Mouse (Mus musculus) forebrain, embryonic 11.5 days (tissue): ENCODE data around the gene Cirbp. TPM values are rescaled to one million over a fixed set of nuclear protein-coding genes. Genes with fewer than 3 reads are reported as not detected.

Experiments
- ATAC-seq: fragments of 200-750 bp; cut with Nextera tagmentation; replicated peaks from 2 replicates; pipeline ENCODE4 v1.8.0; 2017; ENCODE audit warnings: moderate TSS enrichment; ENCODE audit not compliant: low FRiP score
- DNase-seq: peaks from one replicate; pipeline ENCODE4 v3.0.0-alpha.2; 2017; ENCODE audit warnings: low spot score
- H3K27ac ChIP-seq: fragments of 300-500 bp; sonication (generic); 2 replicates; pipeline ENCODE4 v1.5.1; 2014; ENCODE audit warnings: low read depth, low read length
- H3K27me3 ChIP-seq: fragments of 300-500 bp; sonication (generic); 2 replicates; pipeline ENCODE4 v1.6.1; 2014; ENCODE audit warnings: mild to moderate bottlenecking, low read length, mixed read lengths; ENCODE audit not compliant: control insufficient read depth, insufficient read depth
- H3K36me3 ChIP-seq: fragments of 300-500 bp; sonication (generic); 2 replicates; pipeline ENCODE4 v1.6.1; 2014; ENCODE audit warnings: mild to moderate bottlenecking, low read length, moderate library complexity, mixed read lengths; ENCODE audit not compliant: control insufficient read depth, insufficient read depth
- H3K4me1 ChIP-seq: fragments of 300-500 bp; sonication (generic); replicated peaks from 2 replicates; pipeline ENCODE4 v1.6.1; 2014; ENCODE audit warnings: low read length, mixed read lengths; ENCODE audit not compliant: control insufficient read depth, insufficient read depth
- H3K4me2 ChIP-seq: fragments of 300-500 bp; sonication (generic); 2 replicates; pipeline ENCODE4 v1.6.1; 2014; ENCODE audit warnings: low read depth, mild to moderate bottlenecking, low read length, moderate library complexity, mixed read lengths; ENCODE audit not compliant: severe bottlenecking
- H3K4me3 ChIP-seq: fragments of 300-500 bp; sonication (generic); 2 replicates; pipeline ENCODE4 v1.5.1; 2014; ENCODE audit warnings: low read depth, low read length
- H3K9ac ChIP-seq: fragments of 300-500 bp; sonication (generic); 2 replicates; pipeline ENCODE4 v1.6.1; 2014; ENCODE audit warnings: low read length
- H3K9me3 ChIP-seq: fragments of 300-500 bp; sonication (generic); 2 replicates; pipeline ENCODE4 v1.6.1; 2016; ENCODE audit warnings: low read length, mixed read lengths; ENCODE audit not compliant: control insufficient read depth
- WGBS: fragments of 180-500 bp; shearing (Covaris S2); extraction: QIAGEN DNeasy Blood & Tissue Kit; methylation state at CpG from one replicate; pipeline ENCODE4 v1.1.7; 2014; 5-methylcytosine and 5-hydroxymethylcytosine counted together
- polyA plus RNA-seq: library from polyadenylated mRNA; unstranded; fragments of >200 nt; fragmentation: Nextera tagmentation; extraction: Ambion mirVana; gene quantifications from 2 replicates; pipeline ENCODE4 v1.2.1, GENCODE M21; 2014

Cirbp gene
- polyA plus RNA-seq, 1 experiment from 2014 or later, result 83.4 TPM

DNA sequence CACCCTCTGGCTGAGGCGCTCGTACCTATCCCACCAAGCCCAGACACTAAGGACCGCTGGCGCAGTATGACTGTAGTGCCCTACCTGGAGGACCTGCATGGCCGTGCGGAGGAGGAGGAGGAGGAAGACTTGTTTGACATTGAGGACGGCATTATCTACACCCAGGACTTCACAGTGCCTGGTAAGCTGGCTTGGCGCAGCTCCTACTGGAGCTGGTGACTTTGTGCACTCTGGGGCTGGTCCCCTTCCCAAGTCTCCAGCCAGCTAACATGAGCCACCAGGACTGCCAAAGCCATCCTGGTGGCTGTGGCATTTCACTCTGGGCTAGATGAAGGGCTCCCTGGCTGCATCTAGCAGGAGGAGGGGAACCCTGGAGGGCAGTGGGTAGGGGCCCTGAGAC lies 37.9 kb upstream of the Cirbp start:
- Histone ChIP-seq H3K4me3 (no peak overlapping the region), H3K36me3 (peaks cover 18% of the 10 kb centered on the region), H3K27ac (no peak overlapping the region), H3K9me3 (no peaks in the 10 kb centered on the region), H3K9ac (no peak overlapping the region), H3K27me3 (no peaks in the 10 kb centered on the region), H3K4me2 (no peak overlapping the region), H3K4me1 (peaks cover 7% of the 10 kb centered on the region; the same call in 1 of the 2 replicates)
- DNase-seq (no peak), ATAC-seq (no peak)
- 94% methylated on average over 8 of the region's 8 CpGs for WGBS

DNA sequence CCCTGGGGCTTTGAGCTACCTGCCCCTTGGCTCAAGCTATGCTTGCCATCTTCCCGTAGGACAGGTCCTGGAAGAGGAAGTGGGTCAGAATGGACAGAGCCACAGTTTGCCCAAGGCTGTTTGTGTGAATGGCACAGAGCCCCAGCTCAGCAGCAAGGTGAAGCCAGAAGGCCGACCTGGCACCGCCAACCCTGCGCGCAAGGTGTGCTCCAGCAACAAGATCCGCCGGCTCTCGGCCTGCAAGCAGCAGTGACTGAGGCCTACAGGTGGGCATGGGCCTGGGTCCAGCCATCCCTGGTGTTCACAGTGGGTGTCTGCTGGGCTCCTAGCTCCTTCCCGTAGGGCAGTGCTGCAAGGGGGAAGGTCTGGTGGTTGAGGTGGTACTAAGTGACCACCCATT lies 35.9 kb upstream of the Cirbp start:
- Histone ChIP-seq H3K9ac (no peak overlapping the region), H3K4me1 (peaks cover 7% of the 10 kb centered on the region; the same call in 1 of the 2 replicates), H3K4me3 (no peak overlapping the region), H3K9me3 (no peaks in the 10 kb centered on the region), H3K27ac (no peak overlapping the region), H3K36me3 (peaks cover 20% of the 10 kb centered on the region), H3K27me3 (no peaks in the 10 kb centered on the region), H3K4me2 (no peak overlapping the region)
- WGBS, result 96% methylated on average over 9 of the region's 9 CpGs
- ATAC-seq, result no peak
- DNase-seq, result no peak

DNA sequence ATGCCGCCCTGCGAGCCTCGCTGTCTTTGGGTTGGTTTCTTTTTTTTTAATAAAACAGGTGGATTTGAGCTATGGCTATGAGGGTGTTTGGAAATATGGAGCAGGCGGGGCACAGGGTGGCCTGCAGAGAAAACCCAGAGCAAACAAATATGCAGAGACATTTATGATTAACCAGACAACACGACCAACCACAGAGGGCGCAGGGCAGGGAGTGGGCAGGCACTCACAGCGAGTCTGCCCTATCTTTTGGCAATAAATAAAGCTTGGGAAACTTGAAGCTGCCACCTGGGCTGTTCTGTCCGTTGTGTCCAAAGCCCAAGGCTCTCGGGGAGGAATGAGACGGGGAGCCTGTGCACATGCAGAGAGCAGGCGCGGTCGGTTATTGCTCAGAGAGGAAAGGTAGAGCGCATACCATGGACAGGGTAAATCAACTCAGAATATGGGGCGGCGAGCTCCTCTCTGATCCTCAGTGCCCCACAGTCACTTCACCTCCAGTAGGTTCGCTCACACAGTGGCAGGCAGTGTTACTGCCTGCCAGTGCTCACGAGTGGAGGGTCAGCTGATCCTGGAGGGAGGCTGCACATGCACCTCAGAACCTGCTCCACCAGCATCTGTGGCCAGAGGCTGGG lies 35.3 kb upstream of the Cirbp start:
- Histone ChIP-seq H3K4me2 (no peak overlapping the region), H3K27ac (no peak overlapping the region), H3K36me3 (peaks cover 20% of the 10 kb centered on the region), H3K4me3 (no peak overlapping the region), H3K9me3 (no peaks in the 10 kb centered on the region), H3K9ac (no peak overlapping the region), H3K27me3 (no peaks in the 10 kb centered on the region), H3K4me1 (peaks cover 7% of the 10 kb centered on the region; the same call in 1 of the 2 replicates)
- 87% methylated on average over 18 of the region's 18 CpGs for WGBS
- ATAC-seq, result no peak
- DNase-seq, result no peak

DNA sequence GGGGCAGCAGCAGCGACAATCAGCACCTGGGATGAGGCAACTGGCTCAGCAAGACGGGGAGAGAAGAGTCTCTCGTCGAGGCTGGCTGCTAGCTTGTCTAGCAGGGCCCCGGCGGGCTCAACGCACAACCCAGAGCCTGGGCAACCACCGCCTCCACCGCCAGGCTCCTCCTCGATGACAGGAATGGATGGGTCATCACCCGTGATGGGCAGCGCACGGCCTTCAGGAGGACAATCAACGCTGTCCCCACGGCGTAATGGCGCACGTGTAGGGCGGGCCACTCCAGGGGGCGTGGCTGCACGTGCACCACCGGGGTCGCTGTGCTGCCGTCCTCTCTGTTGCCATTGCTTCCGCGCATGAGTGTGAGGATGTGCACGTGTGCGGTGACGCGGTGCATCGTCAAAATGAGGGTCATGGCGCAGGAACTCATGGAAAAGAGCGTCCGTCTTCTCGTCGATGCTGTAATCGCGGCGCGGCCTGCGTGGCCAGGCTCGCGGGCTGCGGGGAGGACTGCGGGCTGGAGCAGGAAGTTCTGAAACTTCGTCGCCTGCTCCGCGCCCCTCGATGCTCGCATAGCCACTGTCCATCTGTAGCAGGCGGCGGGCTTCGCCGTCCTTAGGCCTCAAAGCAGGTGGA lies 34.4 kb upstream of the Cirbp start:
- DNase-seq, result peak; percentile 80
- 0 out of 2 replicates have a peak, but pooled peaks have one; percentile 19 for ATAC-seq
- Histone ChIP-seq H3K9ac (peak overlapping the region; percentile 35), H3K4me1 (peaks cover 10% of the 10 kb centered on the region), H3K9me3 (no peaks in the 10 kb centered on the region), H3K27me3 (no peaks in the 10 kb centered on the region; the same call in 1 of the 2 replicates), H3K4me3 (no peak overlapping the region), H3K36me3 (peaks cover 20% of the 10 kb centered on the region), H3K27ac (no peak overlapping the region), H3K4me2 (peak overlapping the region; percentile 1; the same call in 1 of the 2 replicates)
- 13% methylated on average over 55 of the region's 55 CpGs for WGBS

DNA sequence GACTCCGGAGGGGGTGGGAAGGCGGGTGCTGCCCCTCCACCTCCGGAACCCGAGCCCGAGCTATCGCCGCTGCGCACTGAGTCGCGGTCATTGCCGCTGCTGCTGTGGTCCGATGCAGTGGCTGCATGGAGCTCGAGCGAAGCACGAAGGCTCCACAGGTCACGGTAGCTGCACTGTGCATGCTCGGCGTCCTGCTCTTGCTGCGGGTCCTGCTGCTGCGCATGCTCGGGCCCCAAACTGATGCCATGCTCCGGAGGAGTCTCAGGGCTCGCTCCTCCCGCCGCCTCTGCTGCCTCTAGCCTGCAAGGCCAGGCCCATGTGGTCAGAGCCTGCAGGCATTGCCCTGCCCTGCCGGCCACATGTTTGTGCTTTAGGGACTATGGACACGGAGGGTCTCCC lies 33.8 kb upstream of the Cirbp start:
- ATAC-seq (peak; percentile 19; the same call in 1 of the 2 replicates), DNase-seq (no peak)
- peaks cover 15% of the 10 kb centered on the region for H3K4me1 ChIP-seq
- peak overlapping the region; percentile 35 for H3K9ac ChIP-seq
- H3K9me3 ChIP-seq, result no peaks in the 10 kb centered on the region
- H3K36me3 ChIP-seq, result peaks cover 20% of the 10 kb centered on the region
- no peak overlapping the region for H3K4me3 ChIP-seq
- H3K27me3 ChIP-seq, result peaks cover 5% of the 10 kb centered on the region
- no peak overlapping the region for H3K27ac ChIP-seq
- WGBS, result 30% methylated on average over 27 of the region's 27 CpGs
- H3K4me2 ChIP-seq, result peak overlapping the region; percentile 1; the same call in 1 of the 2 replicates

DNA sequence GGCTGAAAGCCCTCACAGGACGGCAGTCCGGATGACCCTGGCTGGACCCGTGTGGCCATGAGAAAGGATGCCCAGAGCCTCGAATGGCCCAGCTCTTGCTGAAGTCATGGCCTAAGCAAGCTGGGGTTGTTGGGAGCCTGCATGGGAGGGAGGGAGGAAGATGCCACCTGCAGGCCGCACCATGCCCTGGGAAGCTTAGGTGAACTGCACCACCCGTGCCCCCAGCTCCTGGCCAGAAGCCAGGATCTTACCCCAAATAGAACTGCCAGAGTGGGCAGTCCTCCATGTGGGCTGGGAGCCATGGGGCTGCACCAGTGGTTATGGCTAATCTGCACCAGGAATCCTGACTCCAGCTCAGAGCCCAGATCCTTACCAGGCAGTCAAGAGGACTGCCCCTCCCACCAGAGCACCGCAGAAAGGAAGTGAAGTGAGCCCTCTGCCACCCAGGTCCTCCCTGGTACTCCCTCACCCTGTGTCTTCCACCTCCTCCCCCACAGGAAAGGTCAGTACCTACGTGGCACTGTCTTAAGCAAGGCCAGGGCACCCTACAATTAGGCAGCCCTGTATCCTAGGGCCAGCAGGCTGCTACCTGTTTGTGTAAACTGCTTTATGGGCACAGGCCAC lies 32.4 kb upstream of the Cirbp start:
- Histone ChIP-seq H3K4me1 (peaks cover 25% of the 10 kb centered on the region), H3K27me3 (peaks cover 9% of the 10 kb centered on the region), H3K9ac (no peak overlapping the region), H3K4me3 (no peak overlapping the region), H3K4me2 (no peak overlapping the region), H3K27ac (no peak overlapping the region), H3K9me3 (no peaks in the 10 kb centered on the region), H3K36me3 (peaks cover 13% of the 10 kb centered on the region)
- 85% methylated on average over 8 of the region's 8 CpGs for WGBS
- no peak for DNase-seq
- ATAC-seq, result no peak

DNA sequence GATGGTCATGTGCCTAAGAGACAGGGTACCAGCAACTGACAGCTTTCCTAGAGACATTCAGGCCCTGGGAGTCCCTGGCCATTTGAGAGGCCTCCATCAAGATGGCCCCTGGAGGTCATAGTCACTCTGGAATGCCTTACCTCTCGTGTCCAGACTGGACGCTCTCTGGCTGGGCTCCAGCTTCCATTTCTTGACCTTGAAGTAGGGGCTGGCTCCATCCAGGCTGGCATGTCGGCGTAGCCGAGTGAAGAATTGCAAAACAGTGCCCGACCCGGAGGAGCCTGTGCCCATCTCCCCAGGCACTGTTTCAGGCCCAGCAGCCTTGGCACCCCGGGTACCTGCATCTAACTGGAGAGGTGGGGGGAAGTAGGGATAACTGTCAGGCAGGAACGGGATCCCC lies 31.4 kb upstream of the Cirbp start:
- Histone ChIP-seq H3K9me3 (no peaks in the 10 kb centered on the region), H3K27me3 (peaks cover 9% of the 10 kb centered on the region), H3K27ac (no peak overlapping the region), H3K9ac (no peak overlapping the region), H3K4me3 (no peak overlapping the region), H3K4me1 (peaks cover 27% of the 10 kb centered on the region), H3K4me2 (no peak overlapping the region), H3K36me3 (peaks cover 9% of the 10 kb centered on the region)
- DNase-seq, result no peak
- WGBS, result 90% methylated on average over 9 of the region's 9 CpGs
- no peak for ATAC-seq

DNA sequence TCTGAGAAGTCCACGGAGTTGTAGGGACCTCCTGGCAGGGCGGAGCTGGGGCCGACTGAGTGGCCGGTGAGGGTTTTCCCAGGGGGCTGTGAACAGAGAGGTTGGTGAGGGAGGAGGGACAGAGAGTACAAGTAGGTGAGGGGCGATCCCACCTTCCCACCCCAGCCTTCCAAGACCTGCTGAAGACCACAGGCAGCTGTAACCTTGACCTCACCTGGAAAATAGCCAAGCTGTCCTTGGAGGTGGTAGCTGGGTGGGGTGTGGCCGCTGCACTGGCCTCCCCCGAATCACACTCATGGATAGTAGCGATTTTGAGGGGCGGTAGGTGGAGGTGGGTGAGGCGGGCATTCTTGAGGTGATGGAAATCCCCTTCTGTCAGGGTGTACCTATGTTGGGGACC lies 30.6 kb upstream of the Cirbp start:
- Histone ChIP-seq H3K27ac (no peak overlapping the region), H3K4me2 (no peak overlapping the region), H3K36me3 (peaks cover 2% of the 10 kb centered on the region), H3K9ac (no peak overlapping the region), H3K27me3 (peaks cover 9% of the 10 kb centered on the region), H3K4me1 (peaks cover 28% of the 10 kb centered on the region), H3K4me3 (no peak overlapping the region), H3K9me3 (no peaks in the 10 kb centered on the region)
- DNase-seq (no peak), ATAC-seq (no peak)
- WGBS, result 92% methylated on average over 10 of the region's 10 CpGs
